Mouse (Mus musculus) midbrain, embryonic 14.5 days (tissue): ENCODE results near the gene Idh3b. TPM values are rescaled to one million over a fixed set of nuclear protein-coding genes. Genes with fewer than 3 reads are reported as not detected.

Experiments
- ATAC-seq: fragments of 200-750 bp; cut with Nextera tagmentation; 2 replicates; pipeline ENCODE4 v1.8.0; 2017; ENCODE audit warnings: moderate number of reproducible peaks, moderate library complexity; ENCODE audit not compliant: low FRiP score, low TSS enrichment
- DNase-seq: peaks from one replicate; pipeline ENCODE4 v3.0.0-alpha.2; 2015
- H3K27ac ChIP-seq: fragments of 300-500 bp; sonication (generic); replicated peaks from 2 replicates; pipeline ENCODE4 v1.5.1; 2014; ENCODE audit warnings: mild to moderate bottlenecking, low read depth, low read length, moderate library complexity
- H3K27me3 ChIP-seq: fragments of 300-500 bp; sonication (generic); 2 replicates; pipeline ENCODE4 v1.6.1; 2014; ENCODE audit warnings: low read length, control low read depth, mixed read lengths; ENCODE audit not compliant: control insufficient read depth, insufficient read depth
- H3K36me3 ChIP-seq: fragments of 300-500 bp; sonication (generic); 2 replicates; pipeline ENCODE4 v1.6.1; 2014; ENCODE audit warnings: low read length, control low read depth; ENCODE audit not compliant: control insufficient read depth, insufficient read depth
- H3K4me1 ChIP-seq: fragments of 300-500 bp; sonication (generic); 2 replicates; pipeline ENCODE4 v1.6.1; 2014; ENCODE audit warnings: mild to moderate bottlenecking, antibody characterized with exemption, low read length, control low read depth; ENCODE audit not compliant: control insufficient read depth, insufficient read depth
- H3K4me2 ChIP-seq: fragments of 300-500 bp; sonication (generic); 2 replicates; pipeline ENCODE4 v1.6.1; 2014; ENCODE audit warnings: mild to moderate bottlenecking, low read length, moderate library complexity
- H3K4me3 ChIP-seq: fragments of 300-500 bp; sonication (generic); replicated peaks from 2 replicates; pipeline ENCODE4 v1.5.1; 2014; ENCODE audit warnings: low read depth, low read length
- H3K9ac ChIP-seq: fragments of 300-500 bp; sonication (generic); replicated peaks from 2 replicates; pipeline ENCODE4 v1.6.1; 2014; ENCODE audit warnings: mild to moderate bottlenecking, low read length, moderate library complexity
- H3K9me3 ChIP-seq: fragments of 300-500 bp; sonication (generic); 2 replicates; pipeline ENCODE4 v1.6.1; 2016; ENCODE audit warnings: low read length, control low read depth, mixed read lengths; ENCODE audit not compliant: control insufficient read depth
- whole genome bisulfite sequencing: fragments of 180-500 bp; shearing (Covaris S2); extraction: QIAGEN DNeasy Blood & Tissue Kit; methylation state at CpG from one replicate; pipeline ENCODE4 v1.1.7; 2014; 5-methylcytosine and 5-hydroxymethylcytosine counted together
- polyA plus RNA-seq: library from polyadenylated mRNA; unstranded; fragments of >200 nt; fragmentation: Nextera tagmentation; extraction: Ambion mirVana; gene quantifications from 2 replicates; pipeline ENCODE4 v1.2.1, GENCODE M21; 2014

The Idh3b gene
- polyA plus RNA-seq, 1 experiment from 2014 or later: 170 TPM

DNA sequence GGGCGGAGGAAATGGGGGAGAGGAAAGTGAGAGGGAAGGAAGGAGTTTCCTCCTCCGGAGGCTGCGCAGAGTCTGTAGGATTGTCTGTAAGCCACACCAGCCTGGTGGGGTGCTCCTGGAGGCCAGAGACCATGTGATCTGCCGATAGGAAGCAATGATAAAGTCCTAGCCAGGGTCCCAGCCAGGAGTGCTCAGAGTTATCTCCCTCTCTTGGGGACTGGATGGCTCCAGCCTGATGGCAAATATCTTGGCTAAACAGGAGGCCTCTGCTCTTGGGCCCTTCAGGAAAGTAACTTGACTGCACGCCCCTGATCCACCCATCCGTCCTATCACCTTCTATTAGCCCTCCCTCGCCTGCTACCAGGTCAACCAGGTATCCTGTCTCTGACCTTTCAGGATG lies 36.1 kb downstream of the Idh3b start:
- Histone ChIP-seq H3K27me3 (no peaks in the 10 kb centered on the region), H3K9me3 (no peaks in the 10 kb centered on the region), H3K4me3 (no peak overlapping the region), H3K36me3 (no peaks in the 10 kb centered on the region), H3K27ac (no peak overlapping the region), H3K4me1 (no peaks in the 10 kb centered on the region), H3K4me2 (no peak overlapping the region), H3K9ac (no peak overlapping the region)
- ATAC-seq (no peak), DNase-seq (no peak)
- WGBS: 78% methylated on average over 7 of the region's 7 CpGs

DNA sequence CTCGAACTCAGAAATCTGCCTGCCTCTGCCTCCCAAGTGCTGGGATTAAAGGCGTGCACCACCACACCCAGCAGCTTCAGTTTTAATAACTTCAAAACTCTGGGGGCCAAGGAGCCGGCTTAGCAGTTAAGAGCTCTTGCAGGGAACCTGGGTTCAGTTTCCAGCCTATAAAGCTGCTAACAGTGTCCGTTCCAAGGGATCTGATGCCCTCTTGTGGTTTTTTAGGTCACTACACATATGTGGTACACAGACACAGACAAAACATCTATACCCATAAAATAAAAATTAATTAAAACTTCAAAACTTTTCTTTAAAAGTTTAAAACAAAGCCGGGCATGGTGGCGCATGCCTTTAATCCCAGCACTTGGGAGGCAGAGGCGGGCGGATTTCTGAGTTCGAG lies 37.4 kb downstream of the Idh3b start:
- 53% methylated on average over 9 of the region's 9 CpGs for WGBS
- Histone ChIP-seq H3K9me3 (no peaks in the 10 kb centered on the region), H3K4me1 (no peaks in the 10 kb centered on the region), H3K9ac (no peak overlapping the region), H3K27me3 (no peaks in the 10 kb centered on the region), H3K4me2 (no peak overlapping the region), H3K27ac (no peak overlapping the region), H3K4me3 (no peak overlapping the region), H3K36me3 (no peaks in the 10 kb centered on the region)
- DNase-seq (peak; percentile 72), ATAC-seq (no peak)

Other genes starting within 250 kb of the Idh3b start
- 0.30 and 0.57 TPM in 2 replicates for gene Tgm6, start 172.1 kb downstream of the Idh3b start, polyA plus RNA-seq
- 349 and 358 TPM in 2 replicates for gene Snrpb, start 105.1 kb downstream of the Idh3b start, polyA plus RNA-seq
- not detected in 2 replicates for gene Tmc2, start 89.4 kb downstream of the Idh3b start, polyA plus RNA-seq
- gene Nop56, start 10.1 kb downstream of the Idh3b start, polyA plus RNA-seq: 217 and 235 TPM in 2 replicates
- gene Ebf4, start 10.6 kb upstream of the Idh3b start, polyA plus RNA-seq: 3.6 and 4.7 TPM in 2 replicates
- 13.0 and 15.3 TPM in 2 replicates for gene Cpxm1, start 113.0 kb upstream of the Idh3b start, polyA plus RNA-seq
- gene Gm28372, start 120.7 kb upstream of the Idh3b start, polyA plus RNA-seq: 0.15 TPM in 1 of 2 replicates, not detected in the other
- not detected in 2 replicates for gene 1700020A23Rik, start 120.7 kb upstream of the Idh3b start, polyA plus RNA-seq
- not detected in 2 replicates for gene Tmem239, start 121.9 kb upstream of the Idh3b start, polyA plus RNA-seq
- 88.2 and 88.6 TPM in 2 replicates for gene Vps16, start 139.8 kb upstream of the Idh3b start, polyA plus RNA-seq
- 10.1 and 15.1 TPM in 2 replicates for gene Pced1a, start 140.2 kb upstream of the Idh3b start, polyA plus RNA-seq
- 119 and 156 TPM in 2 replicates for gene Ptpra, start 165.7 kb upstream of the Idh3b start, polyA plus RNA-seq